Mouse (Mus musculus): ENCODE results near the gene Six3. TPM values are rescaled to one million over a fixed set of nuclear protein-coding genes. Genes with fewer than 3 reads are reported as not detected.

The Six3 gene
- polyA plus RNA-seq (2015; fragmentation: Nextera tagmentation; extraction: Ambion mirVana) = not detected in 2 replicates

- H3K9ac ChIP-seq (ENCODE audit: low read depth, low read length) = no peak within 1 kb of the TSS
- H3K9me3 ChIP-seq (replicated peaks; ENCODE audit: low read length) = no peaks in the 10 kb centered on the region
- H3K4me3 ChIP-seq (replicated peaks; ENCODE audit: low read depth, low read length) = no peak within 1 kb of the TSS
- peaks cover 99% of the 10 kb centered on the region for H3K27me3 ChIP-seq (ENCODE audit: insufficient read depth, low read length)
- H3K36me3 ChIP-seq (ENCODE audit: insufficient read depth, low read length) = no peaks in the 10 kb centered on the region
- no peak within 1 kb of the TSS for H3K27ac ChIP-seq
- H3K4me2 ChIP-seq (ENCODE audit: low read length) = no peak within 1 kb of the TSS
- no peak for TF ChIP-seq CTCF (IDR thresholded peaks at IDR 0.05; ENCODE audit: low read depth)
- DNase-seq (ENCODE audit: low spot score) = no peak
- 0 out of 2 replicates have a peak, but pooled peaks cover 3% of the 10 kb centered on the region for H3K4me1 ChIP-seq (replicated peaks; ENCODE audit: insufficient read depth, low read length)
- ATAC-seq (replicated peaks; ENCODE audit: low FRiP score, low read depth) = no peak
- under 1% methylated on average over 29 of the region's 30 CpGs for WGBS
Measured at GRCm38 (mm10) chr17:85613266-85613860, at the start of gene Six3. Gene Six3, plus strand, starts transcription at chr17:85613608.

GRCm38 (mm10) chr17:85564107-85564506 is 49.3 kb upstream of the Six3 start:
- ATAC-seq (replicated peaks; ENCODE audit: low FRiP score, low read depth) = no peak
- Histone ChIP-seq H3K4me2 (ENCODE audit: low read length) (no peak overlapping the region), H3K4me3 (replicated peaks; ENCODE audit: low read depth, low read length) (no peak overlapping the region), H3K9me3 (replicated peaks; ENCODE audit: low read length) (no peaks in the 10 kb centered on the region), H3K9ac (ENCODE audit: low read depth, low read length) (no peak overlapping the region), H3K27me3 (ENCODE audit: insufficient read depth, low read length) (no peaks in the 10 kb centered on the region), H3K27ac (no peak overlapping the region), H3K4me1 (replicated peaks; ENCODE audit: insufficient read depth, low read length) (no peaks in the 10 kb centered on the region), H3K36me3 (ENCODE audit: insufficient read depth, low read length) (no peaks in the 10 kb centered on the region)
- 57% methylated on average over 7 of the region's 7 CpGs for WGBS
- DNase-seq (ENCODE audit: low spot score) = no peak
- no peak for TF ChIP-seq CTCF (IDR thresholded peaks at IDR 0.05; ENCODE audit: low read depth)

GRCm38 (mm10) chr17:85574023-85574422 is 39.4 kb upstream of the Six3 start:
- no peaks in the 10 kb centered on the region for H3K4me1 ChIP-seq (replicated peaks; ENCODE audit: insufficient read depth, low read length)
- no peak overlapping the region for H3K4me3 ChIP-seq (replicated peaks; ENCODE audit: low read depth, low read length)
- H3K27ac ChIP-seq = no peak overlapping the region
- H3K9me3 ChIP-seq (replicated peaks; ENCODE audit: low read length) = no peaks in the 10 kb centered on the region
- no peak for ATAC-seq (replicated peaks; ENCODE audit: low FRiP score, low read depth)
- H3K9ac ChIP-seq (ENCODE audit: low read depth, low read length) = no peak overlapping the region
- H3K27me3 ChIP-seq (ENCODE audit: insufficient read depth, low read length) = no peaks in the 10 kb centered on the region
- no peaks in the 10 kb centered on the region for H3K36me3 ChIP-seq (ENCODE audit: insufficient read depth, low read length)
- 94% methylated on average over 3 of the region's 3 CpGs for WGBS
- no peak for DNase-seq (ENCODE audit: low spot score)
- TF ChIP-seq CTCF (IDR thresholded peaks at IDR 0.05; ENCODE audit: low read depth) = no peak
- H3K4me2 ChIP-seq (ENCODE audit: low read length) = no peak overlapping the region

GRCm38 (mm10) chr17:85578290-85578689 is 35.1 kb upstream of the Six3 start:
- no peaks in the 10 kb centered on the region for H3K9me3 ChIP-seq (replicated peaks; ENCODE audit: low read length)
- DNase-seq (ENCODE audit: low spot score) = no peak
- H3K4me1 ChIP-seq (replicated peaks; ENCODE audit: insufficient read depth, low read length) = no peaks in the 10 kb centered on the region
- no peak overlapping the region for H3K27ac ChIP-seq
- no peak overlapping the region for H3K4me2 ChIP-seq (ENCODE audit: low read length)
- no peak for TF ChIP-seq CTCF (IDR thresholded peaks at IDR 0.05; ENCODE audit: low read depth)
- H3K4me3 ChIP-seq (replicated peaks; ENCODE audit: low read depth, low read length) = no peak overlapping the region
- ATAC-seq (replicated peaks; ENCODE audit: low FRiP score, low read depth) = no peak
- WGBS = 73% methylated on average over 5 of the region's 5 CpGs
- no peaks in the 10 kb centered on the region for H3K36me3 ChIP-seq (ENCODE audit: insufficient read depth, low read length)
- no peaks in the 10 kb centered on the region for H3K27me3 ChIP-seq (ENCODE audit: insufficient read depth, low read length)
- H3K9ac ChIP-seq (ENCODE audit: low read depth, low read length) = no peak overlapping the region

GRCm38 (mm10) chr17:85579350-85579749 is 34.1 kb upstream of the Six3 start:
- no peaks in the 10 kb centered on the region for H3K9me3 ChIP-seq (replicated peaks; ENCODE audit: low read length)
- no peak overlapping the region for H3K4me2 ChIP-seq (ENCODE audit: low read length)
- H3K4me3 ChIP-seq (replicated peaks; ENCODE audit: low read depth, low read length) = no peak overlapping the region
- H3K36me3 ChIP-seq (ENCODE audit: insufficient read depth, low read length) = no peaks in the 10 kb centered on the region
- TF ChIP-seq CTCF (IDR thresholded peaks at IDR 0.05; ENCODE audit: low read depth) = no peak
- DNase-seq (ENCODE audit: low spot score) = no peak
- H3K9ac ChIP-seq (ENCODE audit: low read depth, low read length) = no peak overlapping the region
- WGBS = 84% methylated on average over 10 of the region's 10 CpGs
- no peaks in the 10 kb centered on the region for H3K4me1 ChIP-seq (replicated peaks; ENCODE audit: insufficient read depth, low read length)
- H3K27ac ChIP-seq = no peak overlapping the region
- no peak for ATAC-seq (replicated peaks; ENCODE audit: low FRiP score, low read depth)
- no peaks in the 10 kb centered on the region for H3K27me3 ChIP-seq (ENCODE audit: insufficient read depth, low read length)

- Histone ChIP-seq H3K9ac (ENCODE audit: low read depth, low read length) (no peak overlapping the region), H3K27ac (no peak overlapping the region), H3K36me3 (ENCODE audit: insufficient read depth, low read length) (no peaks in the 10 kb centered on the region), H3K9me3 (replicated peaks; ENCODE audit: low read length) (no peaks in the 10 kb centered on the region), H3K4me1 (replicated peaks; ENCODE audit: insufficient read depth, low read length) (no peaks in the 10 kb centered on the region), H3K4me2 (ENCODE audit: low read length) (no peak overlapping the region), H3K4me3 (replicated peaks; ENCODE audit: low read depth, low read length) (no peak overlapping the region), H3K27me3 (ENCODE audit: insufficient read depth, low read length) (no peaks in the 10 kb centered on the region)
- ATAC-seq (replicated peaks; ENCODE audit: low FRiP score, low read depth) = no peak
- WGBS = 88% methylated on average over 6 of the region's 6 CpGs
- DNase-seq (ENCODE audit: low spot score) = no peak
- TF ChIP-seq CTCF (IDR thresholded peaks at IDR 0.05; ENCODE audit: low read depth) = no peak
Measured at GRCm38 (mm10) chr17:85580221-85580620, 33.2 kb upstream of the Six3 start.

- WGBS = 85% methylated on average over 4 of the region's 4 CpGs
- DNase-seq (ENCODE audit: low spot score) = no peak
- Histone ChIP-seq H3K4me2 (ENCODE audit: low read length) (no peak overlapping the region), H3K27ac (no peak overlapping the region), H3K36me3 (ENCODE audit: insufficient read depth, low read length) (no peaks in the 10 kb centered on the region), H3K4me1 (replicated peaks; ENCODE audit: insufficient read depth, low read length) (no peaks in the 10 kb centered on the region), H3K4me3 (replicated peaks; ENCODE audit: low read depth, low read length) (no peak overlapping the region), H3K27me3 (ENCODE audit: insufficient read depth, low read length) (no peaks in the 10 kb centered on the region), H3K9ac (ENCODE audit: low read depth, low read length) (no peak overlapping the region), H3K9me3 (replicated peaks; ENCODE audit: low read length) (no peaks in the 10 kb centered on the region)
- no peak for ATAC-seq (replicated peaks; ENCODE audit: low FRiP score, low read depth)
- TF ChIP-seq CTCF (IDR thresholded peaks at IDR 0.05; ENCODE audit: low read depth) = no peak
Measured at GRCm38 (mm10) chr17:85584170-85584569, 29.2 kb upstream of the Six3 start.

All from kidney, postnatal 0 days (tissue).